Mouse (Mus musculus) forebrain, embryonic 16.5 days (tissue): ENCODE measurements at regions not wholly inside any gene's neighbourhood (a gene's known extent, or its start where the extent isn't known, plus 50 kb on each side); places are given as distances from the start of the nearest gene placed in this dataset.

Source experiments
- ATAC-seq: fragments of 200-750 bp; cut with Nextera tagmentation; 2 replicates; pipeline ENCODE4 v1.8.0; 2017; ENCODE audit warnings: mild to moderate bottlenecking, moderate library complexity
- H3K27ac ChIP-seq: fragments of 300-500 bp; sonication (generic); 2 replicates; pipeline ENCODE4 v1.5.1; 2014; ENCODE audit warnings: low read length, control low read depth
- H3K27me3 ChIP-seq: fragments of 300-500 bp; sonication (generic); replicated peaks from 2 replicates; pipeline ENCODE4 v1.6.1; 2014; ENCODE audit warnings: low read length; ENCODE audit not compliant: control insufficient read depth, insufficient read depth
- H3K36me3 ChIP-seq: fragments of 300-500 bp; sonication (generic); 2 replicates; pipeline ENCODE4 v1.6.1; 2014; ENCODE audit not compliant: control insufficient read depth, insufficient read depth
- H3K4me1 ChIP-seq: fragments of 300-500 bp; sonication (generic); replicated peaks from 2 replicates; pipeline ENCODE4 v1.6.1; 2014; ENCODE audit warnings: low read length; ENCODE audit not compliant: control insufficient read depth, insufficient read depth
- H3K4me2 ChIP-seq: fragments of 300-500 bp; sonication (generic); 2 replicates; pipeline ENCODE4 v1.6.1; 2014; ENCODE audit warnings: mild to moderate bottlenecking, low read length, control low read depth
- H3K4me3 ChIP-seq: fragments of 300-500 bp; sonication (generic); replicated peaks from 2 replicates; pipeline ENCODE4 v1.5.1; 2014; ENCODE audit warnings: mild to moderate bottlenecking, low read length, control low read depth
- H3K9ac ChIP-seq: fragments of 300-500 bp; sonication (generic); replicated peaks from 2 replicates; pipeline ENCODE4 v1.6.1; 2014; ENCODE audit warnings: low read depth, low read length, control low read depth
- H3K9me3 ChIP-seq: fragments of 300-500 bp; sonication (generic); 2 replicates; pipeline ENCODE4 v1.6.1; 2016; ENCODE audit warnings: low read length; ENCODE audit not compliant: control insufficient read depth
- WGBS: fragments of 180-500 bp; shearing (Covaris S2); extraction: QIAGEN DNeasy Blood & Tissue Kit; methylation state at CpG from one replicate; pipeline ENCODE4 v1.1.7; 2014; 5-methylcytosine and 5-hydroxymethylcytosine counted together

- ATAC-seq, result no peak
- Histone ChIP-seq H3K9me3 (no peaks in the 10 kb centered on the region), H3K9ac (no peak overlapping the region), H3K4me1 (peaks cover 2% of the 10 kb centered on the region; the same call in 1 of the 2 replicates), H3K4me3 (no peak overlapping the region), H3K27me3 (no peaks in the 10 kb centered on the region), H3K36me3 (no peaks in the 10 kb centered on the region), H3K27ac (no peak overlapping the region), H3K4me2 (no peak overlapping the region)
- WGBS, result 45% methylated on average over 5 of the region's 5 CpGs
Measured at GRCm38 (mm10) chr3:149901783-149902182, 911.4 kb upstream of the Adgrl2 start.

- Histone ChIP-seq H3K4me2 (no peak overlapping the region), H3K9ac (no peak overlapping the region), H3K9me3 (no peaks in the 10 kb centered on the region), H3K27ac (no peak overlapping the region), H3K4me1 (no peaks in the 10 kb centered on the region), H3K27me3 (no peaks in the 10 kb centered on the region), H3K4me3 (no peak overlapping the region), H3K36me3 (no peaks in the 10 kb centered on the region)
- ATAC-seq, result no peak
- WGBS, result 71% methylated on average over 1 of the region's 1 CpGs
Measured at GRCm38 (mm10) chr3:149876553-149876952, 886.2 kb upstream of the Adgrl2 start.

GRCm38 (mm10) chr3:149865945-149866344 is 875.6 kb upstream of the Adgrl2 start:
- Histone ChIP-seq H3K4me1 (no peaks in the 10 kb centered on the region), H3K27ac (no peak overlapping the region), H3K9me3 (no peaks in the 10 kb centered on the region), H3K27me3 (no peaks in the 10 kb centered on the region), H3K4me3 (no peak overlapping the region), H3K4me2 (no peak overlapping the region), H3K36me3 (no peaks in the 10 kb centered on the region), H3K9ac (no peak overlapping the region)
- 84% methylated on average over 2 of the region's 2 CpGs for WGBS
- ATAC-seq, result no peak

- Histone ChIP-seq H3K4me2 (no peak overlapping the region), H3K36me3 (no peaks in the 10 kb centered on the region), H3K27ac (no peak overlapping the region), H3K4me1 (peaks cover 12% of the 10 kb centered on the region), H3K27me3 (no peaks in the 10 kb centered on the region), H3K9ac (no peak overlapping the region), H3K4me3 (no peak overlapping the region), H3K9me3 (no peaks in the 10 kb centered on the region)
- 81% methylated on average over 7 of the region's 7 CpGs for WGBS
- no peak for ATAC-seq
Measured at GRCm38 (mm10) chr3:149846941-149847539, 856.7 kb upstream of the Adgrl2 start.

- 42% methylated on average over 3 of the region's 3 CpGs for WGBS
- Histone ChIP-seq H3K27me3 (no peaks in the 10 kb centered on the region), H3K9me3 (no peaks in the 10 kb centered on the region), H3K9ac (no peak overlapping the region), H3K36me3 (no peaks in the 10 kb centered on the region), H3K4me2 (no peak overlapping the region), H3K4me1 (peaks cover 12% of the 10 kb centered on the region), H3K4me3 (no peak overlapping the region), H3K27ac (no peak overlapping the region)
- no peak for ATAC-seq
Measured at GRCm38 (mm10) chr3:149845826-149846486, 855.6 kb upstream of the Adgrl2 start.

- H3K36me3 ChIP-seq, result no peaks in the 10 kb centered on the region
- H3K4me1 ChIP-seq, result peaks cover 12% of the 10 kb centered on the region
- peak; percentile 92 for ATAC-seq
- peak overlapping the region; percentile 6 for H3K4me3 ChIP-seq
- H3K27me3 ChIP-seq, result no peaks in the 10 kb centered on the region
- 13% methylated on average over 18 of the region's 18 CpGs for WGBS
- H3K27ac ChIP-seq, result no peak overlapping the region
- peak overlapping the region; percentile 50 for H3K4me2 ChIP-seq
- no peaks in the 10 kb centered on the region for H3K9me3 ChIP-seq
- no peak overlapping the region for H3K9ac ChIP-seq
Measured at GRCm38 (mm10) chr3:149845083-149845825, 854.9 kb upstream of the Adgrl2 start.

GRCm38 (mm10) chr3:149837921-149838320 is 847.6 kb upstream of the Adgrl2 start:
- H3K4me2 ChIP-seq, result no peak overlapping the region
- H3K9ac ChIP-seq, result no peak overlapping the region
- ATAC-seq, result no peak
- no peaks in the 10 kb centered on the region for H3K27me3 ChIP-seq
- no peaks in the 10 kb centered on the region for H3K36me3 ChIP-seq
- no peak overlapping the region for H3K27ac ChIP-seq
- no peaks in the 10 kb centered on the region for H3K9me3 ChIP-seq
- H3K4me3 ChIP-seq, result no peak overlapping the region
- no peaks in the 10 kb centered on the region for H3K4me1 ChIP-seq

- WGBS, result 12% methylated on average over 11 of the region's 11 CpGs
- Histone ChIP-seq H3K4me1 (no peaks in the 10 kb centered on the region), H3K9me3 (no peaks in the 10 kb centered on the region), H3K4me3 (no peak overlapping the region), H3K9ac (no peak overlapping the region), H3K27me3 (no peaks in the 10 kb centered on the region), H3K27ac (no peak overlapping the region), H3K4me2 (no peak overlapping the region), H3K36me3 (no peaks in the 10 kb centered on the region)
- ATAC-seq, result no peak
Measured at GRCm38 (mm10) chr3:149836467-149837233, 846.3 kb upstream of the Adgrl2 start.

GRCm38 (mm10) chr3:149827181-149827580 is 836.8 kb upstream of the Adgrl2 start:
- no peaks in the 10 kb centered on the region for H3K9me3 ChIP-seq
- no peak overlapping the region for H3K4me2 ChIP-seq
- ATAC-seq, result no peak
- no peaks in the 10 kb centered on the region for H3K36me3 ChIP-seq
- no peak overlapping the region for H3K27ac ChIP-seq
- WGBS, result 8% methylated on average over 2 of the region's 2 CpGs
- no peaks in the 10 kb centered on the region for H3K4me1 ChIP-seq
- no peaks in the 10 kb centered on the region for H3K27me3 ChIP-seq
- H3K4me3 ChIP-seq, result no peak overlapping the region
- H3K9ac ChIP-seq, result no peak overlapping the region
